Mouse (Mus musculus): ENCODE measurements around the gene Lect2. TPM values are rescaled to one million over a fixed set of nuclear protein-coding genes. Genes with fewer than 3 reads are reported as not detected.

Gene Lect2
- polyA plus RNA-seq, 1 experiment = not detected

- Histone ChIP-seq H3K27ac (ENCODE audit: insufficient read depth, low read length) (no peak overlapping the region), H3K4me3 (ENCODE audit: insufficient read depth, low read length) (no peak overlapping the region), H3K4me1 (ENCODE audit: control insufficient read depth, insufficient read depth, low read length) (no peaks in the 10 kb centered on the region)
- TF ChIP-seq POLR2A (IDR thresholded peaks at IDR 0.05; ENCODE audit: low read depth, low read length) (no peak), CTCF (IDR thresholded peaks at IDR 0.05; ENCODE audit: borderline replicate concordance, insufficient read depth, low read length) (no peak)
Measured at GRCm38 (mm10) chr13:56544956-56545355, 3.3 kb downstream of the Lect2 start.

- H3K4me1 ChIP-seq (ENCODE audit: control insufficient read depth, insufficient read depth, low read length) = no peaks in the 10 kb centered on the region
Measured at GRCm38 (mm10) chr13:56543805-56544204, 4.5 kb downstream of the Lect2 start.

GRCm38 (mm10) chr13:56539846-56540245, 8.5 kb downstream of the Lect2 start:
- TF ChIP-seq POLR2A (IDR thresholded peaks at IDR 0.05; ENCODE audit: low read depth, low read length) = no peak
- no peak for TF ChIP-seq CTCF (IDR thresholded peaks at IDR 0.05; ENCODE audit: borderline replicate concordance, insufficient read depth, low read length)
- no peak overlapping the region for H3K27ac ChIP-seq (ENCODE audit: insufficient read depth, low read length)
- no peaks in the 10 kb centered on the region for H3K4me1 ChIP-seq (ENCODE audit: control insufficient read depth, insufficient read depth, low read length)
- no peak overlapping the region for H3K4me3 ChIP-seq (ENCODE audit: insufficient read depth, low read length)

More at GRCm38 (mm10) chr13:56543805-56544204, 4.5 kb downstream of the Lect2 start:
- Histone ChIP-seq H3K27ac (ENCODE audit: insufficient read depth, low read length) (no peak overlapping the region), H3K4me3 (ENCODE audit: insufficient read depth, low read length) (no peak overlapping the region)
- TF ChIP-seq POLR2A (IDR thresholded peaks at IDR 0.05; ENCODE audit: low read depth, low read length) (no peak), CTCF (IDR thresholded peaks at IDR 0.05; ENCODE audit: borderline replicate concordance, insufficient read depth, low read length) (no peak)

GRCm38 (mm10) chr13:56537026-56537425, 11.3 kb downstream of the Lect2 start:
- Histone ChIP-seq H3K4me3 (ENCODE audit: insufficient read depth, low read length) (no peak overlapping the region), H3K4me1 (ENCODE audit: control insufficient read depth, insufficient read depth, low read length) (no peaks in the 10 kb centered on the region), H3K27ac (ENCODE audit: insufficient read depth, low read length) (no peak overlapping the region)
- TF ChIP-seq POLR2A (IDR thresholded peaks at IDR 0.05; ENCODE audit: low read depth, low read length) (no peak), CTCF (IDR thresholded peaks at IDR 0.05; ENCODE audit: borderline replicate concordance, insufficient read depth, low read length) (no peak)

- no peaks in the 10 kb centered on the region for H3K4me1 ChIP-seq (ENCODE audit: control insufficient read depth, insufficient read depth, low read length)
- TF ChIP-seq POLR2A (IDR thresholded peaks at IDR 0.05; ENCODE audit: low read depth, low read length) = no peak
- no peak for TF ChIP-seq CTCF (IDR thresholded peaks at IDR 0.05; ENCODE audit: borderline replicate concordance, insufficient read depth, low read length)
- H3K27ac ChIP-seq (ENCODE audit: insufficient read depth, low read length) = no peak overlapping the region
Measured at GRCm38 (mm10) chr13:56535570-56535969, 12.7 kb downstream of the Lect2 start.

GRCm38 (mm10) chr13:56534931-56535330, 13.4 kb downstream of the Lect2 start:
- Histone ChIP-seq H3K27ac (ENCODE audit: insufficient read depth, low read length) (no peak overlapping the region), H3K4me3 (ENCODE audit: insufficient read depth, low read length) (no peak overlapping the region)
- no peak for TF ChIP-seq CTCF (IDR thresholded peaks at IDR 0.05; ENCODE audit: borderline replicate concordance, insufficient read depth, low read length)
- no peak for TF ChIP-seq POLR2A (IDR thresholded peaks at IDR 0.05; ENCODE audit: low read depth, low read length)

More at GRCm38 (mm10) chr13:56535570-56535969, 12.7 kb downstream of the Lect2 start:
- no peak overlapping the region for H3K4me3 ChIP-seq (ENCODE audit: insufficient read depth, low read length)

GRCm38 (mm10) chr13:56529685-56530084, 18.6 kb downstream of the Lect2 start:
- no peak overlapping the region for H3K4me3 ChIP-seq (ENCODE audit: insufficient read depth, low read length)
- no peak for TF ChIP-seq CTCF (IDR thresholded peaks at IDR 0.05; ENCODE audit: borderline replicate concordance, insufficient read depth, low read length)
- TF ChIP-seq POLR2A (IDR thresholded peaks at IDR 0.05; ENCODE audit: low read depth, low read length) = no peak
- no peaks in the 10 kb centered on the region for H3K4me1 ChIP-seq (ENCODE audit: control insufficient read depth, insufficient read depth, low read length)
- H3K27ac ChIP-seq (ENCODE audit: insufficient read depth, low read length) = no peak overlapping the region

More at GRCm38 (mm10) chr13:56534931-56535330, 13.4 kb downstream of the Lect2 start:
- H3K4me1 ChIP-seq (ENCODE audit: control insufficient read depth, insufficient read depth, low read length) = no peaks in the 10 kb centered on the region

- Histone ChIP-seq H3K27ac (ENCODE audit: insufficient read depth, low read length) (no peak overlapping the region), H3K4me1 (ENCODE audit: control insufficient read depth, insufficient read depth, low read length) (no peaks in the 10 kb centered on the region), H3K4me3 (ENCODE audit: insufficient read depth, low read length) (no peak overlapping the region)
- TF ChIP-seq POLR2A (IDR thresholded peaks at IDR 0.05; ENCODE audit: low read depth, low read length) (no peak), CTCF (IDR thresholded peaks at IDR 0.05; ENCODE audit: borderline replicate concordance, insufficient read depth, low read length) (no peak)
Measured at GRCm38 (mm10) chr13:56529031-56529430, 19.3 kb downstream of the Lect2 start.

GRCm38 (mm10) chr13:56528281-56528680, 20.0 kb downstream of the Lect2 start:
- Histone ChIP-seq H3K4me3 (ENCODE audit: insufficient read depth, low read length) (no peak overlapping the region), H3K27ac (ENCODE audit: insufficient read depth, low read length) (no peak overlapping the region), H3K4me1 (ENCODE audit: control insufficient read depth, insufficient read depth, low read length) (no peaks in the 10 kb centered on the region)
- TF ChIP-seq POLR2A (IDR thresholded peaks at IDR 0.05; ENCODE audit: low read depth, low read length) (no peak), CTCF (IDR thresholded peaks at IDR 0.05; ENCODE audit: borderline replicate concordance, insufficient read depth, low read length) (no peak)

- TF ChIP-seq POLR2A (IDR thresholded peaks at IDR 0.05; ENCODE audit: low read depth, low read length) (no peak), CTCF (IDR thresholded peaks at IDR 0.05; ENCODE audit: borderline replicate concordance, insufficient read depth, low read length) (no peak)
- no peak overlapping the region for H3K4me3 ChIP-seq (ENCODE audit: insufficient read depth, low read length)
- H3K27ac ChIP-seq (ENCODE audit: insufficient read depth, low read length) = no peak overlapping the region
- H3K4me1 ChIP-seq (ENCODE audit: control insufficient read depth, insufficient read depth, low read length) = no peaks in the 10 kb centered on the region
Measured at GRCm38 (mm10) chr13:56527846-56528245, 20.5 kb downstream of the Lect2 start.

GRCm38 (mm10) chr13:56526871-56527270, 21.4 kb downstream of the Lect2 start:
- TF ChIP-seq POLR2A (IDR thresholded peaks at IDR 0.05; ENCODE audit: low read depth, low read length) = no peak
- TF ChIP-seq CTCF (IDR thresholded peaks at IDR 0.05; ENCODE audit: borderline replicate concordance, insufficient read depth, low read length) = no peak
- no peak overlapping the region for H3K27ac ChIP-seq (ENCODE audit: insufficient read depth, low read length)
- H3K4me3 ChIP-seq (ENCODE audit: insufficient read depth, low read length) = no peak overlapping the region
- no peaks in the 10 kb centered on the region for H3K4me1 ChIP-seq (ENCODE audit: control insufficient read depth, insufficient read depth, low read length)
